Mouse (Mus musculus) CH12.LX (cell line): ENCODE data around the gene Rpl36al. TPM values are rescaled to one million over a fixed set of nuclear protein-coding genes. Genes with fewer than 3 reads are reported as not detected.
A peak's percentile ranks its signal among the peaks of the same experiment; 100 is the strongest.

Source experiments
- DNase-seq: peaks from one replicate; pipeline ENCODE4 v3.0.0-alpha.2; 2013; ENCODE audit errors: extremely low read depth
- H3K27ac ChIP-seq: 2 replicates; pipeline ENCODE4 v1.5.1; 2012; ENCODE audit warnings: low read depth, mild to moderate bottlenecking, control low read depth, moderate library complexity; ENCODE audit not compliant: insufficient read depth
- H3K27me3 ChIP-seq: replicated peaks from 2 replicates; pipeline ENCODE3; 2012; ENCODE audit warnings: inconsistent platforms
- H3K36me3 ChIP-seq, 2 experiments: replicated peaks in 1 of 2; 2 replicates each; pipeline versions ENCODE3 to v1.6.1; 2012; ENCODE audit warnings: inconsistent platforms in 1 of 2, low read length in 1 of 2, mild to moderate bottlenecking in 1 of 2, mixed read lengths in 1 of 2, moderate library complexity in 1 of 2; ENCODE audit not compliant: control insufficient read depth in 1 of 2, insufficient read depth in 1 of 2
- H3K4me1 ChIP-seq, 2 experiments: 2 replicates each; pipeline ENCODE4 v1.6.1; 2012; ENCODE audit warnings: inconsistent platforms in 1 of 2, moderate library complexity in 1 of 2; ENCODE audit not compliant: insufficient read depth in 2 of 2, control insufficient read depth in 1 of 2
- H3K4me2 ChIP-seq: 2 replicates; pipeline ENCODE4 v1.6.1; 2012; ENCODE audit warnings: low read depth, mild to moderate bottlenecking, control low read depth; ENCODE audit not compliant: poor library complexity, insufficient read depth, severe bottlenecking
- H3K4me3 ChIP-seq, 3 experiments: fragments of 150-350 bp in 1 of 3; sonication (generic) in 1 of 3; replicated peaks in 1 of 3; 2 replicates each; pipeline versions ENCODE3 to v1.5.1; 2011 to 2012; ENCODE audit warnings: low read depth in 2 of 3, low read length in 2 of 3, mild to moderate bottlenecking in 2 of 3, moderate library complexity in 2 of 3, control low read depth in 1 of 3, improper control_type of control experiment in 1 of 3, inconsistent platforms in 1 of 3, mixed read lengths in 1 of 3; ENCODE audit not compliant: poor library complexity in 1 of 3
- H3K79me2 ChIP-seq: replicated peaks from 2 replicates; pipeline ENCODE4 v1.6.1; 2012; ENCODE audit warnings: mild to moderate bottlenecking, moderate library complexity; ENCODE audit not compliant: control insufficient read depth, poor library complexity, insufficient read depth, severe bottlenecking; ENCODE audit errors: extremely low read depth
- H3K9ac ChIP-seq: 2 replicates; pipeline ENCODE4 v1.6.1; 2012; ENCODE audit warnings: low read depth, mild to moderate bottlenecking, control low read depth, moderate library complexity; ENCODE audit not compliant: insufficient read depth
- H3K9me3 ChIP-seq: replicated peaks from 2 replicates; pipeline ENCODE3; 2012; ENCODE audit warnings: low read length, inconsistent platforms, mixed read lengths
- BHLHE40 ChIP-seq: IDR thresholded peaks from 2 replicates; pipeline ENCODE4 v1.6.1; 2011; ENCODE audit warnings: mild to moderate bottlenecking, low read depth, low read length, improper control_type of control experiment
- CHD2 ChIP-seq: IDR thresholded peaks from 2 replicates; pipeline ENCODE4 v1.6.1; 2011; ENCODE audit warnings: low read length, improper control_type of control experiment
- CTCF ChIP-seq, 2 experiments: IDR thresholded peaks in 1 of 2; conservative IDR thresholded peaks in 1 of 2; 2 replicates each; pipeline ENCODE4 v1.5.1; 2011 to 2012; ENCODE audit warnings: low read depth in 2 of 2, low read length in 2 of 2, improper control_type of control experiment in 1 of 2, inconsistent platforms in 1 of 2, mild to moderate bottlenecking in 1 of 2, moderate library complexity in 1 of 2
- E2F4 ChIP-seq: IDR thresholded peaks from 2 replicates; pipeline ENCODE4 v1.6.1; 2011; ENCODE audit warnings: low read depth, low read length, improper control_type of control experiment; ENCODE audit not compliant: insufficient replicate concordance
- ELF1 ChIP-seq: IDR thresholded peaks from 2 replicates; pipeline ENCODE4 v1.6.1; 2014; ENCODE audit warnings: low read depth, mild to moderate bottlenecking, inconsistent platforms, low read length, improper control_type of control experiment
- EP300 ChIP-seq: IDR thresholded peaks from 2 replicates; pipeline ENCODE4 v1.6.1; 2011; ENCODE audit warnings: low read length, improper control_type of control experiment
- ETS1 ChIP-seq: conservative IDR thresholded peaks from 2 replicates; pipeline ENCODE4 v1.6.1; 2012; ENCODE audit warnings: low read depth, mild to moderate bottlenecking, inconsistent platforms, low read length, improper control_type of control experiment, moderate library complexity
- GABPA ChIP-seq: IDR thresholded peaks from 2 replicates; pipeline ENCODE4 v1.6.1; 2012; ENCODE audit warnings: low read depth, low read length, improper control_type of control experiment, inconsistent platforms; ENCODE audit not compliant: insufficient replicate concordance
- HCFC1 ChIP-seq: IDR thresholded peaks from 2 replicates; pipeline ENCODE4 v1.6.1; 2012; ENCODE audit warnings: low read depth, mild to moderate bottlenecking, inconsistent platforms, low read length, improper control_type of control experiment
- IRF4 ChIP-seq: IDR thresholded peaks from 2 replicates; pipeline ENCODE4 v1.6.1; 2014; ENCODE audit warnings: low read depth, mild to moderate bottlenecking, inconsistent platforms, low read length, improper control_type of control experiment
- KAT2A ChIP-seq: IDR thresholded peaks from 2 replicates; pipeline ENCODE4 v1.6.1; 2012; ENCODE audit warnings: low read length, improper control_type of control experiment, inconsistent platforms; ENCODE audit not compliant: insufficient replicate concordance
- MAX ChIP-seq: IDR thresholded peaks from 2 replicates; pipeline ENCODE4 v1.6.1; 2011; ENCODE audit warnings: low read length, improper control_type of control experiment
- MAZ ChIP-seq: IDR thresholded peaks from 2 replicates; pipeline ENCODE4 v1.6.1; 2012; ENCODE audit warnings: low read depth, mild to moderate bottlenecking, inconsistent platforms, low read length, improper control_type of control experiment, moderate library complexity
- MEF2A ChIP-seq: IDR thresholded peaks from 2 replicates; pipeline ENCODE4 v1.6.1; 2014; ENCODE audit warnings: low read depth, mild to moderate bottlenecking, inconsistent platforms, low read length, improper control_type of control experiment, borderline replicate concordance
- MYC ChIP-seq: IDR thresholded peaks from 2 replicates; pipeline ENCODE4 v1.6.1; 2011; ENCODE audit warnings: low read depth, mild to moderate bottlenecking, improper control_type of control experiment, low read length
- NELFE ChIP-seq: IDR thresholded peaks from 2 replicates; pipeline ENCODE4 v1.6.1; 2011; ENCODE audit warnings: low read depth, low read length, improper control_type of control experiment
- NRF1 ChIP-seq: IDR thresholded peaks from 2 replicates; pipeline ENCODE4 v1.6.1; 2014; ENCODE audit warnings: low read depth, mild to moderate bottlenecking, inconsistent platforms, low read length, improper control_type of control experiment, moderate library complexity
- POLR2A ChIP-seq: IDR thresholded peaks from 2 replicates; pipeline ENCODE4 v1.6.1; 2011; ENCODE audit warnings: low read depth, mild to moderate bottlenecking, improper control_type of control experiment, low read length
- POLR2AphosphoS2 ChIP-seq: IDR thresholded peaks from 2 replicates; pipeline ENCODE4 v1.6.1; 2011; ENCODE audit warnings: low read depth, low read length, improper control_type of control experiment
- SIN3A ChIP-seq: IDR thresholded peaks from 2 replicates; pipeline ENCODE4 v1.6.1; 2012; ENCODE audit warnings: low read length, improper control_type of control experiment, inconsistent platforms
- SMC3 ChIP-seq: IDR thresholded peaks from 2 replicates; pipeline ENCODE4 v1.6.1; 2011; ENCODE audit warnings: low read depth, low read length, improper control_type of control experiment
- TBP ChIP-seq: conservative IDR thresholded peaks from 2 replicates; pipeline ENCODE4 v1.6.1; 2011; ENCODE audit warnings: low read depth, low read length, improper control_type of control experiment
- TCF12 ChIP-seq: IDR thresholded peaks from 2 replicates; pipeline ENCODE4 v1.6.1; 2014; ENCODE audit warnings: low read depth, mild to moderate bottlenecking, inconsistent platforms, low read length, improper control_type of control experiment
- UBTF ChIP-seq: IDR thresholded peaks from 2 replicates; pipeline ENCODE4 v1.6.1; 2012; ENCODE audit warnings: low read depth, mild to moderate bottlenecking, inconsistent platforms, low read length, improper control_type of control experiment, moderate library complexity
- USF1 ChIP-seq: IDR thresholded peaks from 2 replicates; pipeline ENCODE4 v1.6.1; 2014; ENCODE audit warnings: low read depth, mild to moderate bottlenecking, inconsistent platforms, low read length, improper control_type of control experiment
- ZKSCAN1 ChIP-seq: IDR thresholded peaks from 2 replicates; pipeline ENCODE4 v1.6.1; 2012; ENCODE audit warnings: low read depth, inconsistent platforms, low read length, improper control_type of control experiment, borderline replicate concordance
- ZMIZ1 ChIP-seq: IDR thresholded peaks from 2 replicates; pipeline ENCODE4 v1.6.1; 2012; ENCODE audit warnings: low read depth, mild to moderate bottlenecking, inconsistent platforms, low read length, improper control_type of control experiment
- ZNF384 ChIP-seq: IDR thresholded peaks from 2 replicates; pipeline ENCODE4 v1.6.1; 2012; ENCODE audit warnings: low read depth, low read length, improper control_type of control experiment, inconsistent platforms
- dilution Hi-C: fragments of 300-500 bp; cut with MboI; formaldehyde crosslinking; loops from 2 replicates; pipeline ENCODE4 v1.14.3; 2020; ENCODE audit warnings: low sequenced_read_pairs; ENCODE audit not compliant: extremely low pct_unique_long_range_greater_than_20kb, extremely low pct_ligation_motif_present
- in situ Hi-C: fragments of 300-500 bp; cut with MboI; formaldehyde crosslinking; loops from 3 replicates; pipeline ENCODE4 v1.14.3; 2019; ENCODE audit warnings: low sequenced_read_pairs, low pct_ligation_motif_present, low pct_unique_long_range_greater_than_20kb, mixed read lengths
- polyA plus RNA-seq: library from polyadenylated mRNA; unstranded; fragments of >175 nt; gene quantifications from 2 replicates; pipeline ENCODE4 v1.2.1, GENCODE M21; 2012; ENCODE audit warnings: low read depth; ENCODE audit not compliant: insufficient read length
- total RNA-seq, 2 experiments: library from RNA; depleted of rRNA; stranded (reverse); fragments of 300-350 nt in 1 of 2; fragments of >200 nt in 1 of 2; gene quantifications; 2 replicates each; pipeline ENCODE4 v1.2.3; 2012 to 2014

The Rpl36al gene
- total and polyA plus RNA-seq, 3 experiments, result 828 to 1,571 (median 1,263) TPM

DNA sequence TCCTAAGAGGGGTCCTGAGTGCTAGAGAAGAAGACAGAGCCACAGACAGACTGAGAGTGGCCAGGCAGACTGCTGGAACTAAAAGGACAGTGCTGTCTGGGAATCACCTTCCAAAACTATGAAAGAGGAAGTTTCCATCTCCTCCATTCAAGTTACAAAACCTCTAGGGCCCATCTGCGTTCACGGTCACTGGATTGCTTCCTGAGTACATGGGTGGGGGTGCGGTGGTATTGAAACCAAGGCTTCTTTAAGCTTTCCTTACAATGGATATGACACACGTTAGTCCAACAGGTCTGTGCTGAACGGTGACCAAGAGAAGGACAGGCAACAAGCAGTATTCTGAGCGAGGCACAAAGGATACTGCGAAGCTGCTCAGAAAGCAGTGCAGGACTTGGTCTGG lies 30.5 kb upstream of the Rpl36al start:
- H3K27ac ChIP-seq, result peak overlapping the region; percentile 10
- H3K27me3 ChIP-seq, result no peaks in the 10 kb centered on the region
- DNase-seq, result peak; percentile 70
- TF ChIP-seq MEF2A (peak; percentile 34; the same call in 1 of the 2 replicates), POLR2A (no peak), MYC (no peak), POLR2AphosphoS2 (no peak), SIN3A (no peak), TBP (no peak), NRF1 (no peak), MAZ (no peak), ZNF384 (0 out of 2 replicates have a peak, but pooled peaks have one; percentile 36), TCF12 (peak; percentile 41; the same call in 1 of the 2 replicates), IRF4 (0 out of 2 replicates have a peak, but pooled peaks have one; percentile 31), SMC3 (no peak), BHLHE40 (0 out of 2 replicates have a peak, but pooled peaks have one; percentile 22), GABPA (no peak), EP300 (0 out of 2 replicates have a peak, but pooled peaks have one; percentile 26), ETS1 (peak; percentile 60)
- no peak overlapping the region for H3K4me3 ChIP-seq
- dilution Hi-C loops, result no loop called here
- no peak overlapping the region for H3K4me2 ChIP-seq
- no peaks in the 10 kb centered on the region for H3K9me3 ChIP-seq
- no peaks in the 10 kb centered on the region for H3K79me2 ChIP-seq
- H3K4me1 ChIP-seq, result peaks cover 4 to 71% of the 10 kb centered on the region in 2 experiments; a peak in 2 of 4 replicates
- peaks cover 36 to 69% of the 10 kb centered on the region in 2 experiments for H3K36me3 ChIP-seq
- no peak overlapping the region for H3K9ac ChIP-seq
- in situ Hi-C loops, result loop anchor here (25.0 kb wide), 2 partner anchors 373 to 473 kb away; partner anchors contain the start of genes Sos2 and Vcpkmt

DNA sequence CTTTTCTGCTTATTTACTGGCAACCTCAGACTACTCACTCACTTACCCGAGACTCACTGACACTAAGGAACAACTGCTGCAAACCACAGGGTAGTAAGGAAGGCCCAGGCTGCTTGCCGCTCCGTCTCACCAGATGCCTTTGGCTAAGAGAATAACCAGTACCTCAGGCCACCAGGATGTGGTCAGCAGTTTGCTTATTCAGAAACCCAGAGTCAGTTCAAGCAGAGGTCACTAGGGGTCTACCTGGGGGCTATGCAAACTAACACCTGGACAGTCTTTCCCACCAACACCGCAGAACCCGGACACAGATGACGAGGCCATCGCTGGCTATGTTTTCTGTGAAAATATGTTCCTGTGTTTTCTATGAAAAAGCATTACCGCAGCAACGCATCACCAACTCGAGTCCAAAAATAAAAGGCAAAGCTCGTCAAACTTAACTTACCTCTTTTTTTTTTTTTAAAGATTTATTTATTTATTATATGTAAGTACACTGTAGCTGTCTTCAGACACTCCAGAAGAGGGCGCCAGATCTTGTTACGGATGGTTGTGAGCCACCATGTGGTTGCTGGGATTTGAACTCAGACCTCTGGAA lies 29.4 kb upstream of the Rpl36al start:
- H3K27me3 ChIP-seq, result no peaks in the 10 kb centered on the region
- H3K4me1 ChIP-seq, result peaks cover 4 to 65% of the 10 kb centered on the region in 2 experiments; a peak in 2 of 4 replicates
- dilution Hi-C loops (no loop called here), in situ Hi-C loops (loop anchor here (25.0 kb wide), 2 partner anchors 374 to 474 kb away; partner anchors contain the start of genes Sos2 and Vcpkmt)
- H3K27ac ChIP-seq, result peak overlapping the region; percentile 52
- H3K9me3 ChIP-seq, result no peaks in the 10 kb centered on the region
- no peak overlapping the region for H3K9ac ChIP-seq
- peaks cover 37 to 65% of the 10 kb centered on the region in 2 experiments for H3K36me3 ChIP-seq
- DNase-seq, result peak; percentile 94
- no peaks in the 10 kb centered on the region for H3K79me2 ChIP-seq
- no peak overlapping the region for H3K4me2 ChIP-seq
- H3K4me3 ChIP-seq, result no peak overlapping the region
- TF ChIP-seq POLR2A, result no peak
- TF ChIP-seq TBP, result 0 out of 2 replicates have a peak, but pooled peaks have one; percentile 35
- peak; percentile 84 for TF ChIP-seq BHLHE40
- no peak for TF ChIP-seq USF1
- TF ChIP-seq MYC, result peak; percentile 40; the same call in 1 of the 2 replicates
- peak; percentile 42 for TF ChIP-seq HCFC1
- TF ChIP-seq MEF2A, result peak; percentile 92
- peak in 1 of 2 experiments; percentile 25; a peak in 1 of 4 replicates for TF ChIP-seq CTCF (conservative IDR thresholded peaks at IDR 0.05 in 1 of 2, IDR thresholded peaks at IDR 0.05 in 1 of 2; ENCODE audit: low read depth in 2 of 2, low read length in 2 of 2)
- no peak for TF ChIP-seq NELFE
- TF ChIP-seq SMC3, result no peak
- TF ChIP-seq E2F4, result 0 out of 2 replicates have a peak, but pooled peaks have one; percentile 34
- TF ChIP-seq ZKSCAN1, result no peak
- TF ChIP-seq MAX, result peak; percentile 69
- TF ChIP-seq CHD2, result peak; percentile 85
- 0 out of 2 replicates have a peak, but pooled peaks have one; percentile 60 for TF ChIP-seq KAT2A
- no peak for TF ChIP-seq NRF1
- peak; percentile 95 for TF ChIP-seq EP300
- no peak for TF ChIP-seq GABPA
- TF ChIP-seq UBTF, result 0 out of 2 replicates have a peak, but pooled peaks have one; percentile 39
- TF ChIP-seq IRF4, result peak; percentile 89
- TF ChIP-seq ETS1, result peak; percentile 91
- peak; percentile 60 for TF ChIP-seq ELF1
- TF ChIP-seq ZMIZ1, result peak; percentile 83; the same call in 1 of the 2 replicates
- TF ChIP-seq TCF12, result peak; percentile 99
- TF ChIP-seq MAZ, result peak; percentile 86; the same call in 1 of the 2 replicates
